Mouse (Mus musculus): ENCODE results near the gene Proser1. TPM values are rescaled to one million over a fixed set of nuclear protein-coding genes. Genes with fewer than 3 reads are reported as not detected.

The Proser1 gene
- polyA plus RNA-seq, 1 experiment from 2014 or later = 19.6 TPM

DNA sequence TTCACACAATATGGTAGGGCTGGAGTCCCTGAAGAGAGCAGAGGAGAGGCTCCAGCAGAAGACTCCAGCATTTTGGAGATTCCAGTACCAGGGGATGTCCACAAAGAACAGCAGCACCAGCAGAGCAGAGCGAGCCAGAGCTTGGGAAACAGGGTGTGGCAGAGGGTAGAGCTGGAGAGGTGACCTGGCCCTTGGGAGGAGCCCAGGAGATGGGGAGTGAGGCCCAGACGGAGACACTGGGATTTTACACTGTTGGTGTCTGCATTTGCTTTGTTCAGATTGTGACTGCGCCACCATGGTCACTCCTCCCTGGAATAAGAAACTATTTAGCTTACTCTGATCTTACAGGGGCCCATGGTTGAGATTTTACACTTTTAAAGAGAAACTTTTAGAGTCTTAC is 16.7 kb upstream of the Proser1 start:
- Histone ChIP-seq H3K9ac (replicated peaks; ENCODE audit: low read length) (no peak overlapping the region), H3K36me3 (ENCODE audit: insufficient read depth, low read length) (peaks cover 16% of the 10 kb centered on the region), H3K27me3 (ENCODE audit: insufficient read depth, low read length) (no peaks in the 10 kb centered on the region), H3K27ac (ENCODE audit: low read length) (no peak overlapping the region), H3K4me2 (replicated peaks; ENCODE audit: low read depth, low read length) (no peak overlapping the region), H3K9me3 (ENCODE audit: low read length) (peaks cover 4% of the 10 kb centered on the region; the same call in 1 of the 2 replicates), H3K4me1 (ENCODE audit: insufficient read depth, low read length) (peaks cover 3% of the 10 kb centered on the region; the same call in 1 of the 2 replicates), H3K4me3 (ENCODE audit: low read length) (no peak overlapping the region)
- no peak for ATAC-seq (ENCODE audit: low FRiP score, low TSS enrichment)
- 91% methylated on average over 3 of the region's 3 CpGs for WGBS

DNA sequence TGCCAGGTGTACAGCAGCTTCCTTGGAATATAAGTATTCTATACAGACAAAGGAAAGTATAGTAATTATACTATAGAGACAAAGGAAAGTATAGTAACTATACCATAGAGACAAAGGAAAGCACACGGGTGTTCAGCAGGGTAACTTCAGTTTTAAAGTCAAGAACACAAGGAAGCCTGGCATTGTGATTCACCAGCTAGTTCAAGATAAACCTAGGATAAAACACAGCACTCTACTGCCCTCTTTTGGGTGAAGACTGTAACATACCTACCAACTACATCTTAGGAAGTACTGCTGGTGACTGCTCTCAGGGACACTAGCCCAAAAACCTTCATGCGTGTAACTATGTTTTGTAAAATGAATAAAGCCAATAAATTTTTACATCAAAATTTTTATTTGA is 15.3 kb upstream of the Proser1 start:
- no peak overlapping the region for H3K4me3 ChIP-seq (ENCODE audit: low read length)
- ATAC-seq (ENCODE audit: low FRiP score, low TSS enrichment) = peak; percentile 17; the same call in 1 of the 2 replicates
- no peaks in the 10 kb centered on the region for H3K27me3 ChIP-seq (ENCODE audit: insufficient read depth, low read length)
- no peak overlapping the region for H3K27ac ChIP-seq (ENCODE audit: low read length)
- H3K36me3 ChIP-seq (ENCODE audit: insufficient read depth, low read length) = peaks cover 30% of the 10 kb centered on the region
- H3K4me2 ChIP-seq (replicated peaks; ENCODE audit: low read depth, low read length) = no peak overlapping the region
- H3K4me1 ChIP-seq (ENCODE audit: insufficient read depth, low read length) = peaks cover 3% of the 10 kb centered on the region; the same call in 1 of the 2 replicates
- 23% methylated on average over 2 of the region's 2 CpGs for WGBS
- no peak overlapping the region for H3K9ac ChIP-seq (replicated peaks; ENCODE audit: low read length)
- peaks cover 4% of the 10 kb centered on the region; the same call in 1 of the 2 replicates for H3K9me3 ChIP-seq (ENCODE audit: low read length)

DNA sequence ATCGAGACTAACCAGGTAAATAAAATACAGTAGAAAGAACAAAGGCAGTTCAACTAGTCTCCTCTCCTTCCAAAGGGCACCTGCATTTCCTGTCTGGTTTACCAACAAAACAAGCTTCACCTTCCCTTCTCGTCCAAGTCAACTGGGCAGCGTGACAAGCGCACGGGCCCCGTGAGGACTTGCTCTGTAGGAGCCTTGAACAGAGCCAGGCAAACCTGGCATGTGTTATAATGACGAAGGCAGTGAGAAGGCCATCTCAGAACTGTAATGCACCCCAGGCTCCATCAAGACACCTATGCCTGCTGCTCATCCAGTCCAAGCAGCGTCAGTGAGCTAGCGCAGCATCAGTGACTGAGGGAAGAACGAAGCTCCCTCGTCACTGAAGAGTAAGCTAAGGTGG is 12.8 kb upstream of the Proser1 start:
- Histone ChIP-seq H3K27me3 (ENCODE audit: insufficient read depth, low read length) (no peaks in the 10 kb centered on the region), H3K9me3 (ENCODE audit: low read length) (no peaks in the 10 kb centered on the region), H3K4me3 (ENCODE audit: low read length) (no peak overlapping the region), H3K4me1 (ENCODE audit: insufficient read depth, low read length) (peaks cover 3% of the 10 kb centered on the region; the same call in 1 of the 2 replicates), H3K4me2 (replicated peaks; ENCODE audit: low read depth, low read length) (no peak overlapping the region), H3K27ac (ENCODE audit: low read length) (no peak overlapping the region), H3K36me3 (ENCODE audit: insufficient read depth, low read length) (peaks cover 50% of the 10 kb centered on the region), H3K9ac (replicated peaks; ENCODE audit: low read length) (no peak overlapping the region)
- WGBS = 95% methylated on average over 11 of the region's 11 CpGs
- no peak for ATAC-seq (ENCODE audit: low FRiP score, low TSS enrichment)

DNA sequence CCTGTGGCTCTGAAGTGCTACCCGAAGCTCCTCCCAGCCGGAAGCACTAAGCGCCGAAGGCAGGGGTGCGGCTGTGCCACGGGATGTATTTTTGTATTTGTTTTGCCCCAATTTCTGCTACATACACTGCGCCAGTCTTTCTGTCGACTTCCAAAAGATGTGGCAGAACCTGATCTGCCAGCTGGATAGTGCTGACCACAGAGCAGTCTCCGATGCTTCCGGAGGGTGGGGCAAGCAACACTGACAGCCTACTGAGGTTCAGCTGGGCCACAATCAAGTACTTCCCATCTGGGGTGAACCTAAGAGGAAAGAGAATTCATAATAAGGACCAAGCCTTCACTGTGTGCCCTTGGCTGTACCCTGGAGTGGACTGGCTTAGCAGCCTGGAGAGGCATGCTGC is 11.1 kb upstream of the Proser1 start:
- Histone ChIP-seq H3K4me2 (replicated peaks; ENCODE audit: low read depth, low read length) (no peak overlapping the region), H3K9ac (replicated peaks; ENCODE audit: low read length) (no peak overlapping the region), H3K36me3 (ENCODE audit: insufficient read depth, low read length) (peaks cover 66% of the 10 kb centered on the region), H3K4me3 (ENCODE audit: low read length) (no peak overlapping the region), H3K27me3 (ENCODE audit: insufficient read depth, low read length) (no peaks in the 10 kb centered on the region), H3K27ac (ENCODE audit: low read length) (no peak overlapping the region), H3K4me1 (ENCODE audit: insufficient read depth, low read length) (peaks cover 3% of the 10 kb centered on the region; the same call in 1 of the 2 replicates), H3K9me3 (ENCODE audit: low read length) (no peaks in the 10 kb centered on the region)
- ATAC-seq (ENCODE audit: low FRiP score, low TSS enrichment) = no peak
- WGBS = 94% methylated on average over 10 of the region's 10 CpGs

DNA sequence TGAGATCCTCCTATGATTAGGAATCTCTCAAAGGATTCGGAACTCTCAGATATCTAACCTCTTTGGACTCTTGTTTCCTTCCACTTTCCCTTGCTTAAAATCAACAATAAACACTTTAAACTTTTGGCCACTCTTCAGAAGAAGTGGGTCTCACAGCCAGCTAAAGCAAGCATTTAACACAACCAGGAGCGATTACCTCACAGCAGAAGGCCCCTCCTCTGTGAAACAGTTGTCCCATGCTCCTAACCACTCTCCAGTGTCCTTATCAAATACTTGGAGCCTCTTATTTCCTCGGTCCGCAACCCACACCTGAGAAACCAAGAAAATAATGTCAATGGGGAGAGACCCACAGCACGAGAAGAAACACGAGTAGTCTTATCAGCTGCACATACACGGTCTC is 10.1 kb upstream of the Proser1 start:
- 95% methylated on average over 7 of the region's 7 CpGs for WGBS
- H3K36me3 ChIP-seq (ENCODE audit: insufficient read depth, low read length) = peaks cover 73% of the 10 kb centered on the region
- H3K27ac ChIP-seq (ENCODE audit: low read length) = no peak overlapping the region
- H3K4me2 ChIP-seq (replicated peaks; ENCODE audit: low read depth, low read length) = no peak overlapping the region
- no peak for ATAC-seq (ENCODE audit: low FRiP score, low TSS enrichment)
- H3K27me3 ChIP-seq (ENCODE audit: insufficient read depth, low read length) = no peaks in the 10 kb centered on the region
- H3K9me3 ChIP-seq (ENCODE audit: low read length) = no peaks in the 10 kb centered on the region
- no peaks in the 10 kb centered on the region for H3K4me1 ChIP-seq (ENCODE audit: insufficient read depth, low read length)
- no peak overlapping the region for H3K4me3 ChIP-seq (ENCODE audit: low read length)
- H3K9ac ChIP-seq (replicated peaks; ENCODE audit: low read length) = no peak overlapping the region

DNA sequence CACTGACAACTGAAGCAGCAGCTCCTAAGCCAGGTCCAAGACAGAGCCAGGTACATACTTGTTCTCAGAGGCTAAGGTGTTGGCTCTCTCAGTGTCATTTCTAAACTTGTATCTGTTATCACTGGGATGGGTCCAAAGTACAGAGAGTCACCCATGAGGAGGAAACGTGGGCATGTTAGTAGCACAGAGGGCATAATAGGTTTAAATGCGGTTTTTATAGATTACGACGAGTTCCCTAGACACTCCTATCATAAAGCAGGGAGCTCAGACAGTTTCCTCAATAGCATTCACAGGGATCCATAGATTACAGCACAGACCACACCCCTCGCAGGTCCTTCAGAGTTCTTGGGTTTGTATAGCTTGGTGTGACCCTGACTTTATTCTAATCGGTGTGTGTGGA is 9.5 kb upstream of the Proser1 start:
- Histone ChIP-seq H3K4me2 (replicated peaks; ENCODE audit: low read depth, low read length) (no peak overlapping the region), H3K9ac (replicated peaks; ENCODE audit: low read length) (no peak overlapping the region), H3K4me1 (ENCODE audit: insufficient read depth, low read length) (no peaks in the 10 kb centered on the region), H3K27ac (ENCODE audit: low read length) (no peak overlapping the region), H3K27me3 (ENCODE audit: insufficient read depth, low read length) (no peaks in the 10 kb centered on the region), H3K9me3 (ENCODE audit: low read length) (no peaks in the 10 kb centered on the region), H3K36me3 (ENCODE audit: insufficient read depth, low read length) (peaks cover 73% of the 10 kb centered on the region), H3K4me3 (ENCODE audit: low read length) (no peak overlapping the region)
- ATAC-seq (ENCODE audit: low FRiP score, low TSS enrichment) = no peak
- WGBS = 96% methylated on average over 6 of the region's 6 CpGs

DNA sequence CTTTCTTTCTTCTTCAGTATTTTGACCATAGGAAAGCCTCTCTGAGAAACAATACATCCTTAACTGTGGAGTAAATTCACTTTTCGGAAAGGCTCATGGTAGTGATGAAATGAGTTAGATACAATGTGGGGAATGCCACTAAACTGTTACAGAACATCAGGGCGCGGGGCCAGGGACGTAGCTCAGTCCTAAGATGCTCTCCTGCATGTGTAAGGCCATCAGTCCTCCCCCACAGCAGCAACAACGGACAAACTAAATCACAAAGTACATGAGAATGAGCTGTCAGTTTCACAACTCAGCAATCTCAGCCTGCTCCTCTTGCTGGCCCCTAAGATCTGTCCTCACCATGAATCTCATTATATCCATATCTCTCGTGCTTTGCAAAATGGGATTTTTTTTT is 8.9 kb upstream of the Proser1 start:
- no peak overlapping the region for H3K27ac ChIP-seq (ENCODE audit: low read length)
- H3K27me3 ChIP-seq (ENCODE audit: insufficient read depth, low read length) = no peaks in the 10 kb centered on the region
- ATAC-seq (ENCODE audit: low FRiP score, low TSS enrichment) = no peak
- H3K4me3 ChIP-seq (ENCODE audit: low read length) = no peak overlapping the region
- no peak overlapping the region for H3K4me2 ChIP-seq (replicated peaks; ENCODE audit: low read depth, low read length)
- WGBS = 74% methylated on average over 6 of the region's 6 CpGs
- H3K36me3 ChIP-seq (ENCODE audit: insufficient read depth, low read length) = peaks cover 76% of the 10 kb centered on the region
- H3K4me1 ChIP-seq (ENCODE audit: insufficient read depth, low read length) = no peaks in the 10 kb centered on the region
- no peak overlapping the region for H3K9ac ChIP-seq (replicated peaks; ENCODE audit: low read length)
- H3K9me3 ChIP-seq (ENCODE audit: low read length) = no peaks in the 10 kb centered on the region

DNA sequence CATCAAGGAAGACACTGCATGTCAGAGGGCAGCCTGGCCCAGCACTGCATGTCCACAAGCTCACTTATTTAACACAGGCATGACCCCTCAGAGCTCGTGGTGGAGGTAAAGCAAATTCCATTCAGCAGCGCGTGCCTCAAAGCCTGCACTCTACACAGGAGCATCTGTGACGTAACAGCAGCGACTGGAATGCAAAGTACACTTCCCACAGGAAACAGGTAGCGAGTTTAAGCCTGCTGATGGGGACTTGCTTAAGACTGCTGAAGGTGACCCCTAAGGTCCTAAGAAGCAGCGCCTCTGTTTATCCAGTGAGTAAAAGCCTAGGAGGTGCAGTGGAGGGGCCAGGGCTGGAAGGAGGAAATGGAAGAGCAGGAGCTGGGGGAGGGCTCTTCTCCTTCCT is 8.5 kb upstream of the Proser1 start:
- Histone ChIP-seq H3K27me3 (ENCODE audit: insufficient read depth, low read length) (no peaks in the 10 kb centered on the region), H3K4me2 (replicated peaks; ENCODE audit: low read depth, low read length) (no peak overlapping the region), H3K4me3 (ENCODE audit: low read length) (no peak overlapping the region), H3K9me3 (ENCODE audit: low read length) (no peaks in the 10 kb centered on the region), H3K4me1 (ENCODE audit: insufficient read depth, low read length) (no peaks in the 10 kb centered on the region), H3K27ac (ENCODE audit: low read length) (no peak overlapping the region), H3K36me3 (ENCODE audit: insufficient read depth, low read length) (peaks cover 79% of the 10 kb centered on the region), H3K9ac (replicated peaks; ENCODE audit: low read length) (no peak overlapping the region)
- 71% methylated on average over 7 of the region's 7 CpGs for WGBS
- ATAC-seq (ENCODE audit: low FRiP score, low TSS enrichment) = no peak

DNA sequence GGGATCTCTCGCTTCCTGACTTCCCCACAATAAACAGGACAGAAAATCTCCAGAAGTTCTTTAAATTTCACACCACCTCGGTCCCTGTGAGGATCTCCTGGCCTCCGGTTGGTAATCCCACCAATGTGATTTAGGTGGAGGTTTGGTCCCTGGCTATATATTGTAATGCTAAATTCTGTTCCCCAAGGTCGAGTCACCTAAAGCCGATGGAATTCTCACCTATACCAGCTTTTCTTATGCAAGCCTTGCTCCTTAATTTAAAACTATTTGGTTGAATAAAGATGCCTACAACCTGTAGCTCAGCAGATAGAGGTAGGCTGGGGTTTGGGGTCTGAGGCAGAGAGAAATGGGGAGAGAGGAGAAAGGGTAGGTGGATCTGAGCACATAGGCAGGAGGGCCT is 5.7 kb upstream of the Proser1 start:
- ATAC-seq (ENCODE audit: low FRiP score, low TSS enrichment) = no peak
- Histone ChIP-seq H3K9me3 (ENCODE audit: low read length) (no peaks in the 10 kb centered on the region), H3K27me3 (ENCODE audit: insufficient read depth, low read length) (no peaks in the 10 kb centered on the region), H3K4me3 (ENCODE audit: low read length) (no peak overlapping the region), H3K27ac (ENCODE audit: low read length) (no peak overlapping the region), H3K9ac (replicated peaks; ENCODE audit: low read length) (no peak overlapping the region), H3K36me3 (ENCODE audit: insufficient read depth, low read length) (peaks cover 61% of the 10 kb centered on the region), H3K4me2 (replicated peaks; ENCODE audit: low read depth, low read length) (no peak overlapping the region), H3K4me1 (ENCODE audit: insufficient read depth, low read length) (peaks cover 9% of the 10 kb centered on the region)
- WGBS = 67% methylated on average over 5 of the region's 5 CpGs

DNA sequence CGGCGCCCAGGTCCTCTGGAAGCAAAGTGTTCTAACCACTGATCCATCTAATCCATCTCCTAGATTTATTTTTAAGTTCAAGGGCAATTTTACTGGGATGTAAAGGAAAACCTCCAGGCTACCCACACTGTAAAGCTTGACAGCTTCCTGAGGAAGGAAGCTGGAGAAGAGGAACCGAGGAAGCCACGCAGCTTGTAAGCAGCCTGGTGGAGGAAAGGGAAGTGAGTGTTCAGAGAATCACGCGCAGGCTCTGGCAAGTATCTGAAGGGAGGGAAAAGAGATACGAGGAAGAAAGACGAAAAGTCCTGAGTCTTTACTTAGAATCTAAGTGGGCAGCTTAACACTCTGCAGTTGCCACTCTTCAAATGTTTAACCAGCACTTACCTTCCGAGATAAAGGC is 3.4 kb upstream of the Proser1 start:
- Histone ChIP-seq H3K27me3 (ENCODE audit: insufficient read depth, low read length) (no peaks in the 10 kb centered on the region), H3K4me1 (ENCODE audit: insufficient read depth, low read length) (peaks cover 9% of the 10 kb centered on the region), H3K4me3 (ENCODE audit: low read length) (no peak overlapping the region), H3K36me3 (ENCODE audit: insufficient read depth, low read length) (peaks cover 39% of the 10 kb centered on the region), H3K4me2 (replicated peaks; ENCODE audit: low read depth, low read length) (no peak overlapping the region), H3K27ac (ENCODE audit: low read length) (no peak overlapping the region), H3K9me3 (ENCODE audit: low read length) (no peaks in the 10 kb centered on the region), H3K9ac (replicated peaks; ENCODE audit: low read length) (no peak overlapping the region)
- no peak for ATAC-seq (ENCODE audit: low FRiP score, low TSS enrichment)
- WGBS = 72% methylated on average over 9 of the region's 9 CpGs

All from kidney, embryonic 16.5 days (tissue).